Mouse (Mus musculus): Measurements from ENCODE around the gene Ssbp2. TPM values are rescaled to one million over a fixed set of nuclear protein-coding genes. Genes with fewer than 3 reads are reported as not detected.

The Ssbp2 gene
- polyA plus RNA-seq, 1 experiment, result 75.2 TPM

DNA sequence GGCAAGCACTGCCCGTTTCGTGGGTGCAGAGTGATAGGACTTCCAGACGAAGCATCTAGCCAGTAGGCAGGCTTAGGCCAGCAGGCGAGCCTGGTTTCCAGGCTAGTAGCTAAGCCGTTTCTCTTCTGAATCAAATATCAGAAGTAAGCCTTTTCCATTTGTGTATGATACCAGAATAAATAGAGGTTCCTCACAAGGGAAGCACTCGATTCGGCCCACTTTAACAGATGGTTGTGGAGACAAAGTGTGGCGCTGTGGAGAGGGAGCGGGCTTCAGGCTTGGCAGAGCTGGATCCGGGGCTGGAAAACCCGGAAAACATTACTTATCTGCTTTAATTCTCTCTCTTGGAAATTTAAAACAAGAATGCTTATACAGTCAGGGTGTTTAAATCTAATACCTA lies 27.1 kb upstream of the Ssbp2 start:
- no peak for TF ChIP-seq POLR2A (IDR thresholded peaks at IDR 0.05; ENCODE audit: borderline replicate concordance, insufficient read depth, low read length)
- TF ChIP-seq CTCF (IDR thresholded peaks at IDR 0.05; ENCODE audit: borderline replicate concordance, insufficient read depth, low read depth, low read length), result no peak
- 78% methylated on average over 11 of the region's 11 CpGs for WGBS

DNA sequence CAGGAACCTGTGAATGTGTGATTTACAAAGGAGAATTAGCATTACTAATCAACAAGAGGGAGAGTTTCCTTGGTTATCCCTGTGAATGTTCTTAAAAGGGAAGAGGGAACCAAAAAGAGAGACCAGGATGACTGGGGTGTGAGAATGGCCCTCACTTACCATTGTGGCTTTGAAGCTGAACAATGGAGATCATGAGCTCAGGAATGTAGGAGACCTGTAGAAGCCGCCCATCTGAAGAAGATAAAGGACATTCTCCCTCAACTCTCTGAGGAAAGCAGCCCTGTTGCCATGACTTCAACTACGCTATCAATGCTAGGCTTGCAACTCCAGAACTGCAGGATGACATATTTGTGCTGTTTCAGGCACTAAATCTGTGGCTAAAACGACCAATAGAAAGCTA lies 22.2 kb upstream of the Ssbp2 start:
- no peak for DNase-seq
- Histone ChIP-seq H3K4me3 (replicated peaks; ENCODE audit: insufficient read depth, low read depth, low read length) (no peak overlapping the region), H3K27ac (ENCODE audit: insufficient read depth, low read length) (no peak overlapping the region), H3K27me3 (ENCODE audit: control insufficient read depth, insufficient read depth, low read length) (no peaks in the 10 kb centered on the region), H3K4me1 (ENCODE audit: control insufficient read depth, insufficient read depth, low read length) (no peaks in the 10 kb centered on the region)
- 80% methylated on average over 3 of the region's 3 CpGs for WGBS
- TF ChIP-seq CTCF (IDR thresholded peaks at IDR 0.05; ENCODE audit: borderline replicate concordance, insufficient read depth, low read depth, low read length), result no peak
- TF ChIP-seq POLR2A (IDR thresholded peaks at IDR 0.05; ENCODE audit: borderline replicate concordance, insufficient read depth, low read length), result no peak

More for the DNA sequence above, 27.1 kb upstream of the Ssbp2 start:
- H3K27ac ChIP-seq (ENCODE audit: insufficient read depth, low read length), result no peak overlapping the region
- H3K4me3 ChIP-seq (replicated peaks; ENCODE audit: insufficient read depth, low read depth, low read length), result no peak overlapping the region
- DNase-seq, result no peak
- no peaks in the 10 kb centered on the region; the same call in 1 of the 2 replicates for H3K27me3 ChIP-seq (ENCODE audit: control insufficient read depth, insufficient read depth, low read length)
- no peaks in the 10 kb centered on the region for H3K4me1 ChIP-seq (ENCODE audit: control insufficient read depth, insufficient read depth, low read length)

- Histone ChIP-seq H3K4me3 (replicated peaks; ENCODE audit: insufficient read depth, low read depth, low read length) (no peak overlapping the region), H3K27me3 (ENCODE audit: control insufficient read depth, insufficient read depth, low read length) (no peaks in the 10 kb centered on the region), H3K4me1 (ENCODE audit: control insufficient read depth, insufficient read depth, low read length) (no peaks in the 10 kb centered on the region), H3K27ac (ENCODE audit: insufficient read depth, low read length) (no peak overlapping the region)
- TF ChIP-seq CTCF (IDR thresholded peaks at IDR 0.05; ENCODE audit: borderline replicate concordance, insufficient read depth, low read depth, low read length) (no peak), POLR2A (IDR thresholded peaks at IDR 0.05; ENCODE audit: borderline replicate concordance, insufficient read depth, low read length) (no peak)
- WGBS, result 99% methylated on average over 5 of the region's 5 CpGs
- no peak for DNase-seq
These were observed 18.6 kb upstream of the Ssbp2 start for GRCm38 (mm10) chr13:91441476-91441875.

DNA sequence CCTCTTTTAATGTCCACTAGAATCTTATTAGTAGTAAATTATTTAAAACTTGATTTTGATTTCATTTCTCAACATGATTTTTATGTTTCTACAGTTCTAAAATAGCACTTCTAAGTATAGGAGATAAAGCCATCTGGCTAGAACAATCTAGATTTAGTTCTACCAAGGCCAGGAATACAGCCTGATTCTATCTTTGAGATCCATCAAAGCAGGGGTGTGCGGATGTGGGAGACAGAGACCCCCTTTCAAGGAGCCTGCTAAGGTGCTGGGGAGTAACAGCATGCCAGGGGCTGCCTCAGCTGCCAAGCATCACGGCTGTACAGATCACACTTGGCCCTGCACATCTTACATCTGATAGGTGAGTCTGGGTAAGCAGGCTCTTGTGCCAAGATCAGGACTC lies 13.4 kb upstream of the Ssbp2 start:
- no peak for DNase-seq

GRCm38 (mm10) chr13:91448936-91449335 lies 11.1 kb upstream of the Ssbp2 start:
- Histone ChIP-seq H3K27me3 (ENCODE audit: control insufficient read depth, insufficient read depth, low read length) (no peaks in the 10 kb centered on the region), H3K4me3 (replicated peaks; ENCODE audit: insufficient read depth, low read depth, low read length) (no peak overlapping the region), H3K27ac (ENCODE audit: insufficient read depth, low read length) (no peak overlapping the region), H3K4me1 (ENCODE audit: control insufficient read depth, insufficient read depth, low read length) (no peaks in the 10 kb centered on the region)
- no peak for TF ChIP-seq CTCF (IDR thresholded peaks at IDR 0.05; ENCODE audit: borderline replicate concordance, insufficient read depth, low read depth, low read length)
- no peak for TF ChIP-seq POLR2A (IDR thresholded peaks at IDR 0.05; ENCODE audit: borderline replicate concordance, insufficient read depth, low read length)
- no peak for DNase-seq
- 55% methylated on average over 5 of the region's 5 CpGs for WGBS

More for the DNA sequence above, 13.4 kb upstream of the Ssbp2 start:
- TF ChIP-seq POLR2A (IDR thresholded peaks at IDR 0.05; ENCODE audit: borderline replicate concordance, insufficient read depth, low read length), result no peak
- no peak for TF ChIP-seq CTCF (IDR thresholded peaks at IDR 0.05; ENCODE audit: borderline replicate concordance, insufficient read depth, low read depth, low read length)
- 62% methylated on average over 2 of the region's 2 CpGs for WGBS
- Histone ChIP-seq H3K27ac (ENCODE audit: insufficient read depth, low read length) (no peak overlapping the region), H3K27me3 (ENCODE audit: control insufficient read depth, insufficient read depth, low read length) (no peaks in the 10 kb centered on the region), H3K4me1 (ENCODE audit: control insufficient read depth, insufficient read depth, low read length) (no peaks in the 10 kb centered on the region), H3K4me3 (replicated peaks; ENCODE audit: insufficient read depth, low read depth, low read length) (no peak overlapping the region)

GRCm38 (mm10) chr13:91451405-91452166 lies 8.5 kb upstream of the Ssbp2 start:
- WGBS, result 56% methylated on average over 3 of the region's 3 CpGs

DNA sequence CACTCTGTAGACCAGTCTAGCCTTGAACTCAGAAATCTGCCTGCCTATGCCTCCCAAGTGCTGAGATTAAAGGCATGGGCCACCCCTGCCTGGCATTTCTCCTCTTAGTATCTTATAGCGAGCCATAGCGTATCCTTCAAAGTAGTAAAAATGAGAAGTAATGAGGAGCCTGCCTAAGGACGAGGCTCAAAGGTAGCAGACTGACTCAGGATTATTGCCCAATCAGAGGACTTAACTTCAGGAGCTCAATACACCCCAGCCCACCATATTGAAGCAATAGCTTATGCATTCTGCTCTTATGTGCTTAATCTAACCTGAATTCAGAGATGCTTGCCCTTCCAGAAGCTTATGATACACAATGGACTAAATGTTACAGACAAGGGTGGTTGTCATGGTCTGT lies 7.8 kb upstream of the Ssbp2 start:
- Histone ChIP-seq H3K27me3 (ENCODE audit: control insufficient read depth, insufficient read depth, low read length) (no peaks in the 10 kb centered on the region), H3K27ac (ENCODE audit: insufficient read depth, low read length) (no peak overlapping the region), H3K4me1 (ENCODE audit: control insufficient read depth, insufficient read depth, low read length) (no peaks in the 10 kb centered on the region), H3K4me3 (replicated peaks; ENCODE audit: insufficient read depth, low read depth, low read length) (no peak overlapping the region)
- DNase-seq, result no peak
- no peak for TF ChIP-seq CTCF (IDR thresholded peaks at IDR 0.05; ENCODE audit: borderline replicate concordance, insufficient read depth, low read depth, low read length)
- no peak for TF ChIP-seq POLR2A (IDR thresholded peaks at IDR 0.05; ENCODE audit: borderline replicate concordance, insufficient read depth, low read length)
- 98% methylated on average over 3 of the region's 3 CpGs for WGBS

More at GRCm38 (mm10) chr13:91451405-91452166, 8.5 kb upstream of the Ssbp2 start:
- Histone ChIP-seq H3K27me3 (ENCODE audit: control insufficient read depth, insufficient read depth, low read length) (no peaks in the 10 kb centered on the region), H3K27ac (ENCODE audit: insufficient read depth, low read length) (no peak overlapping the region), H3K4me3 (replicated peaks; ENCODE audit: insufficient read depth, low read depth, low read length) (no peak overlapping the region), H3K4me1 (ENCODE audit: control insufficient read depth, insufficient read depth, low read length) (no peaks in the 10 kb centered on the region)
- TF ChIP-seq CTCF (IDR thresholded peaks at IDR 0.05; ENCODE audit: borderline replicate concordance, insufficient read depth, low read depth, low read length) (no peak), POLR2A (IDR thresholded peaks at IDR 0.05; ENCODE audit: borderline replicate concordance, insufficient read depth, low read length) (no peak)
- DNase-seq, result no peak

GRCm38 (mm10) chr13:91453236-91453635 lies 6.8 kb upstream of the Ssbp2 start:
- H3K4me1 ChIP-seq (ENCODE audit: control insufficient read depth, insufficient read depth, low read length), result no peaks in the 10 kb centered on the region
- WGBS, result 97% methylated on average over 3 of the region's 3 CpGs
- no peaks in the 10 kb centered on the region for H3K27me3 ChIP-seq (ENCODE audit: control insufficient read depth, insufficient read depth, low read length)
- no peak overlapping the region for H3K4me3 ChIP-seq (replicated peaks; ENCODE audit: insufficient read depth, low read depth, low read length)
- no peak for DNase-seq
- H3K27ac ChIP-seq (ENCODE audit: insufficient read depth, low read length), result no peak overlapping the region
- TF ChIP-seq POLR2A (IDR thresholded peaks at IDR 0.05; ENCODE audit: borderline replicate concordance, insufficient read depth, low read length) (no peak), CTCF (IDR thresholded peaks at IDR 0.05; ENCODE audit: borderline replicate concordance, insufficient read depth, low read depth, low read length) (no peak)
